Mouse (Mus musculus) stomach, embryonic 15.5 days (tissue): ENCODE data around the gene A26c2. TPM values are rescaled to one million over a fixed set of nuclear protein-coding genes. Genes with fewer than 3 reads are reported as not detected.

ENCODE experiments used
- ATAC-seq: fragments of 200-750 bp; cut with Nextera tagmentation; 2 replicates; pipeline ENCODE4 v1.8.0; 2017; ENCODE audit warnings: low read depth, moderate number of reproducible peaks, moderate TSS enrichment; ENCODE audit not compliant: insufficient read depth, low FRiP score
- H3K27ac ChIP-seq: fragments of 300-500 bp; sonication (generic); 2 replicates; pipeline ENCODE4 v1.5.1; 2015; ENCODE audit warnings: mild to moderate bottlenecking, inconsistent platforms
- H3K27me3 ChIP-seq: fragments of 300-500 bp; sonication (generic); replicated peaks from 2 replicates; pipeline ENCODE4 v1.6.1; 2015; ENCODE audit warnings: inconsistent platforms
- H3K36me3 ChIP-seq: fragments of 300-500 bp; sonication (generic); 2 replicates; pipeline ENCODE4 v1.6.1; 2015; ENCODE audit warnings: inconsistent platforms
- H3K4me1 ChIP-seq: fragments of 300-500 bp; sonication (generic); 2 replicates; pipeline ENCODE4 v1.6.1; 2015; ENCODE audit warnings: inconsistent platforms
- H3K4me2 ChIP-seq: fragments of 300-500 bp; sonication (generic); 2 replicates; pipeline ENCODE4 v1.6.1; 2015; ENCODE audit warnings: mild to moderate bottlenecking, inconsistent platforms
- H3K4me3 ChIP-seq: fragments of 300-500 bp; sonication (generic); replicated peaks from 2 replicates; pipeline ENCODE4 v1.5.1; 2015; ENCODE audit warnings: inconsistent platforms
- H3K9ac ChIP-seq: fragments of 300-500 bp; sonication (generic); 2 replicates; pipeline ENCODE4 v1.6.1; 2015; ENCODE audit warnings: inconsistent platforms
- H3K9me3 ChIP-seq: fragments of 300-500 bp; sonication (generic); 2 replicates; pipeline ENCODE4 v1.6.1; 2016; ENCODE audit warnings: inconsistent platforms
- WGBS: fragments of 180-500 bp; shearing (Covaris S2); methylation state at CpG from one replicate; pipeline ENCODE4 v1.1.7; 2015; 5-methylcytosine and 5-hydroxymethylcytosine counted together
- polyA plus RNA-seq: library from polyadenylated mRNA; unstranded; fragments of >200 nt; fragmentation: Nextera tagmentation; extraction: Ambion mirVana; gene quantifications from 2 replicates; pipeline ENCODE4 v1.2.1, GENCODE M21; 2015

Gene A26c2
- not detected in 2 replicates for polyA plus RNA-seq

- Histone ChIP-seq H3K9ac (no peak within 1 kb of the TSS), H3K27ac (no peak within 1 kb of the TSS), H3K4me3 (no peak within 1 kb of the TSS), H3K36me3 (no peaks in the 10 kb centered on the region), H3K4me2 (no peak within 1 kb of the TSS), H3K4me1 (no peaks in the 10 kb centered on the region), H3K27me3 (no peaks in the 10 kb centered on the region), H3K9me3 (no peaks in the 10 kb centered on the region)
- WGBS: 71% methylated on average over 7 of the region's 7 CpGs
- no peak for ATAC-seq
These were observed at the start of gene A26c2 for GRCm38 (mm10) chr7:62823573-62823972. Gene A26c2 (minus strand): TSS chr7:62823673.

- no peaks in the 10 kb centered on the region for H3K4me1 ChIP-seq
- ATAC-seq: no peak
These were observed 28.0 kb upstream of the A26c2 start for GRCm38 (mm10) chr7:62851471-62851870.

More at GRCm38 (mm10) chr7:62851471-62851870, 28.0 kb upstream of the A26c2 start:
- Histone ChIP-seq H3K27ac (no peak overlapping the region), H3K4me2 (no peak overlapping the region), H3K9ac (no peak overlapping the region), H3K9me3 (no peaks in the 10 kb centered on the region), H3K36me3 (no peaks in the 10 kb centered on the region), H3K4me3 (no peak overlapping the region), H3K27me3 (no peaks in the 10 kb centered on the region)
